Mouse (Mus musculus) heart, adult 10 weeks (tissue): ENCODE data around the gene Sv2c. TPM values are rescaled to one million over a fixed set of nuclear protein-coding genes. Genes with fewer than 3 reads are reported as not detected.

Experiments
- polyA plus RNA-seq: library from polyadenylated mRNA; stranded (reverse); fragments of 350-450 nt; fragmentation: Illumina TruSeq; extraction: RNeasy Lipid Tissue Mini Kit (QIAGEN cat#74804); gene quantifications from one replicate; pipeline ENCODE4 v1.2.3, GENCODE M21; 2014; ENCODE audit warnings: low read depth, low replicate concordance

Gene Sv2c
- 0.18 TPM for polyA plus RNA-seq

DNA sequence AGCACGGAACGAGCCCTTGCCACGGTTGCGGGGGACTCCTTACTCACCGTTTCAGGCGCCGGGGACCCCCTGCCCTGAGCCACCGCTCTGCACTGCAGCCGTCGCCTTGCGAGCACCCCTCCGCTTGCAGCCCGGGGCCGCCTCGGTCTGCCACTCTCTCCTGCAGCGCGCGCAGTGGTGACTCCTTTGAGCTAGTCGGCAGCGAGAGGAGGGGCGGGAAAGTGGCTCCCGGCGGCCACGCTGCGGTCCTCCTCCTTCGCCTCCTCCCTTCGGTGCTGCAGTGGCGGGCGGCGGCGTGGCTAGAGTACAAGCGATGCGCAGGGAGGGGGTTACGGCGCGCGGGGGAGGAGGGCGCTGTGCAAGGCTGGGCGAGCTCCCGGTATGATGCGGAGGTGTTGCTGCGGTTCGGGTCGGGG, at the start of gene Sv2c:
Sv2c (minus strand) TSS at position 177 of the 416 bp plus-strand sequence.

DNA sequence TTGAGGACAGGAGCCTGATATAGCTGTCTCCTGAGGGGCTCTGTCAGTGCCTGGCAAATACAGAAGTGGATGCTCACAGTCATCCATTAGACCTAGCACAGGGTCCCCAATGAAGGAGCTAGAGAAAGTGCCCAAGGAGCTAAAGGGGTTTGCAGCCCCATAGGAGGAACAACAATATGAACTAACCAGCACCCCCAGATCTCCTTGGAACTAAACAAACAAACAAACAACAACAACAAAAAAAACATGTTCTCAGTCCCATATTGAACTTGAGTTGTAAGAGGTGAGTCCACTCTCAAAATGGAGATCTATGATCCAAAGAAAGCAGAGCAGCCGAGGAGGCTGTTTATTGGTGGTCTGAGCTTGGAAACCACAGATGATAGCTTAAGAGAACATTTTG, 50.6 kb downstream of the Sv2c start, which contains the start of gene Gm17190:
Gm17190 (plus strand) TSS at position 301 of the 400 bp plus-strand sequence.

DNA sequence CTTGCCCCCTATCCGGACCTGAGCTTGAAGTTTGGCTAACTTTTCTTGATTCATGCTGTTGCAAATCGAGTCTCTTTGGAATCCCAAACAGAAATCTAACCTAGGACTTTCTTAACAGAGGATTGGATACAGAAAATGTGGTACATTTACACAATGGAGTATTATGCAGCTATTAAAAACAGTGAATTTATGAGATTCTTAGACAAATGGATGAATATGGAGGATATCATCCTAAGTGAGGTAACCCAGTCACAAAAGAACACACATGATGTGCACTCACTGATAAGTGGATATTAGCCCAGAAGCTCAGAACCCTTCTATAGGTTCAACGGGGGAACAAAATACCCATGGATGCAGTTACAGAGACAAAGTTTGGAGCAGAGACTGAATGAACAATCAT, 51.1 kb downstream of the Sv2c start, which contains the start of gene Gm20075:
Gm20075 (minus strand) TSS at position 101 of the 400 bp plus-strand sequence.

Other genes with a start within 250 kb of the Sv2c start
- gene Iqgap2, start 240.7 kb downstream of the Sv2c start, polyA plus RNA-seq, result 1.3 TPM
- 3.4 TPM for gene Gm20075, start 51.2 kb downstream of the Sv2c start, polyA plus RNA-seq
- gene Gm17190, start 50.5 kb downstream of the Sv2c start, polyA plus RNA-seq, result not detected